Mouse (Mus musculus) adrenal gland, adult 2 months (tissue): ENCODE results near the gene Dag1. TPM values are rescaled to one million over a fixed set of nuclear protein-coding genes. Genes with fewer than 3 reads are reported as not detected.
"Not testable (repeated sequence)": the region's sequence is repeated elsewhere in the genome, so short reads cannot be mapped to it uniquely, and the experiment has no call there.

Experiments used
- DNase-seq: peaks from one replicate; pipeline ENCODE4 v3.0.0; 2021
- polyA plus RNA-seq: library from polyadenylated mRNA; depleted of rRNA; stranded (reverse); fragments of >200 nt; gene quantifications from 2 replicates; pipeline ENCODE4 v1.2.3, GENCODE M21; 2012
- total RNA-seq, 2 experiments: library from RNA; stranded (reverse); gene quantifications; 2 replicates each; pipeline ENCODE4 v1.2.3; 2021

Dag1 gene
- total and polyA plus RNA-seq, 3 experiments = 86.5 to 148 (median 143) TPM

- DNase-seq = peak; percentile 70
Observed at GRCm38 (mm10) chr9:108227911-108228649, 35.7 kb downstream of the Dag1 start.

DNA sequence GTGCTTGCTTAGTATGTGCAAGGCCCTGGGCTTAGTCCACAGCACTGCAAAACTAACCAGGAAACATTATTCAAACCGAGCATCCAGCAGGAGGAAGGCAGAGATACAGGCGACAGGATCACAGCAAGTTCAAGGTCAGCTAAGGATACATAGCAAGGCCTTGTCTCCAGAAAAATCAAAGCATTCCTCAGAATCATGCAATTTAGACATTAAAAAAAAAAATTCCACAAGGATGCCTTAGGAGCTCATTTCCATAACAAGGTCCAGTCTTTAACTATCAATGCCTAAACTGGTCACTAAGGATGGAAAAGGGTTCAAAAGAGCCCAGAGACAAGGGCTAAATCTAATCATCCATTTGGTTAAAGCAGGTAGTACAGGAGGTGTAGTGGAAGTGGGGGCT lies 38.6 kb downstream of the Dag1 start:
- DNase-seq = no peak

GRCm38 (mm10) chr9:108223633-108224032 lies 40.1 kb downstream of the Dag1 start:
- DNase-seq = no peak

GRCm38 (mm10) chr9:108221566-108221965 lies 42.2 kb downstream of the Dag1 start:
- DNase-seq = no peak

DNA sequence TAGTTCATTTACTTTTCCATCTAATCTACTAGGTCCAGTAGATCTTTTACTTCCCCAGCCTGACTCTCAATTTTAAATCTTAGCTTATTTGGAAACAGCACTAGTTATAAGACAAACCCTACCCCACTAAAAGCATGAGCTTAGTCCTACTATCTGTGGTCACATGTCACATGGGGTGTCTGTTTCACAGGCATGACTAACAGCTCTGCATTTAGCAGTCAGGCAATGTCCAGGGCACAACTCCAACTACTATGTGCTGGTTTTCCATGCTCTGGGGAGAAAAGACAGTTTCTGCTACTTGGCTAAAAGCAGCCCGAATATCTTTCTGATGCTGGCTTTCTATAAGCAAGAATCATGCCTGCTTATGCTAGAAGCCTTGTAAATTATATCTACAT lies 43.4 kb downstream of the Dag1 start:
- DNase-seq = peak; percentile 63

GRCm38 (mm10) chr9:108219766-108220379 lies 43.9 kb downstream of the Dag1 start:
- DNase-seq = no peak

DNA sequence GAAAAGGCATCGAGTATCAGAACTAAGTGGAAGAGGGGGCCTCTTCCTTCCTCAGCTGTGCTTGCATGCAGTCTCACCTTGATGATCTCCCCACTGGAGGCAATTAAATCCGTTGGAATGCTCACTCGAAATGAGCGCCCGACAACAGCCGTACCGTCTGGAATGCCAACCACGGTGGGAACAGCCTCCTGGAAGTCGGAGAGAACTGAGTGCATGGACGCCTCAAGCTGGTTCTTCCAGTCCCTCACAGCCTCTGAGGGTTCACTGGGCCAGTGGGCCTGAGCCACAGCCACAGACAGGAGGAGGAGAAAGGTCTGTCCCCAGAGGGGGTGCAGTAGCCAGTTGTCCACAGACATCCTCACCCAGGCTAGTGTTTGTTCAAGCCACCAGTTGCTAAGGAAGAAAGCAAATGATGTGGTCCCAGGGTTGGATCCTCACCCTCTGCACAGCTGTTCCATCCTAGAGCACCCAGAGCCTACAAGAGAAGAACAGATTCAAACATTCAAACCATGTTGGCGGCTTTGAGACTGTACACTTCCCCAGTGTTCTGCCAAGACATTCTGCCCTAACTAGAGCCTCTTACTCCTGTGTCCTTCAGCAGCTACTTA lies 45.7 kb downstream of the Dag1 start:
- no peak for DNase-seq

DNA sequence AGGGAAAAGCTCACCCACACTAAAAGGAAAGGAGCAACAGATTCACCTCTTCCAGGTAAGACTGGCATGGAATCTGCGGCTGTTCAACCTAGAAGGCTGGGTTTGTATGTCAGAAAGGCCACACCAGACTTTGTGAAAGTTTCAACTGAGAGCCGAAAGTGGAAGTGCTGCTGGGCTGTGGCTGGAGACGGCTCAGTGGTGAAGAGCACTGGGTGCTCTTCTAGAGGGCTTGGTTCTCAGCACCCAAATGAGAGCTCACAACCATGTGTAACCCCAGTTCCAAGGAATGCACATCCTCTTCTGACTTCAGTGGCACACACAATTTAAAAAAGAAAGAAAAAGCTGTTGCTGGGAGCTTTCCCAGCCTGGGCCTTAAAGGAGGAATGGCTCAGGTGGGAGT lies 46.4 kb downstream of the Dag1 start:
- no peak for DNase-seq

GRCm38 (mm10) chr9:108213105-108213504 lies 50.7 kb downstream of the Dag1 start:
- no peak for DNase-seq

- no peak for DNase-seq
Observed at GRCm38 (mm10) chr9:108212426-108212825, 51.3 kb downstream of the Dag1 start.

DNA sequence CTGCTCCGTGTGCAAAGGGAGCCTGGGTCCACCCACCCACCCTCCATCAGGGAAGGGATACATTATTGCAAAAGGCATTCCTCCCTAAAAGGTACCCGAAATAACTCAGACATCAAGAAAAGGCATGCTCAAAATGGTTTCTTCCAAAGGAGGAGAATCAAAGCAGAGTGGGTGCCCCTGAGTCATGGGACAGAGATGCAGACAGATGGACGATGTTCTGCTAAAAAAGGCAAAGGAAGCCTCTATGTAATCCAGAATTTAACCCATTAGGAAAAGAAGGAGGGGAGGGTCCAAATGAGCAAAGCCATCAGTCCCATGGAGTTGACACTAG lies 58.2 kb downstream of the Dag1 start:
- DNase-seq = no peak

GRCm38 (mm10) chr9:108204884-108205570 lies 58.7 kb downstream of the Dag1 start:
- no peak for DNase-seq

GRCm38 (mm10) chr9:108203015-108203414 lies 60.7 kb downstream of the Dag1 start:
- DNase-seq = peak; percentile 70

DNA sequence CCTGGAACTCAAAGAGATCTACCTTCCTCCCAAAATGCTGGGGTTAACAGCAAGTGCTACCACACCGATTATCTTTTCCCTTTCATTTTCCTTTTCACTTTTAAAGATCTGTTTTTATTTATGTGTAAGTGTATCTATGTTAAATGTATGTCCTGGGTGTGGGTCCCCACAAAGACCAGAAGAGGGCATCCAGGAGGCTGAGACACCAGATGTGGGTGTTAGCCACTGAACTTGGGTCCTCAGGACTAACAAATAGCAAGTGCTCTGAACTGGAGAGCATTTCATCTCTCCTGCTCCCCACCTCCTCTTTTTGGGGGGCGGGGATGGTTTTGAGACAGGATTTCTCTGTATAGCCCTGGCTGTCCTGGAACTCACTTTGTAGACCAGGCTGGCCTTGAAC lies 61.6 kb downstream of the Dag1 start:
- DNase-seq = no peak

DNA sequence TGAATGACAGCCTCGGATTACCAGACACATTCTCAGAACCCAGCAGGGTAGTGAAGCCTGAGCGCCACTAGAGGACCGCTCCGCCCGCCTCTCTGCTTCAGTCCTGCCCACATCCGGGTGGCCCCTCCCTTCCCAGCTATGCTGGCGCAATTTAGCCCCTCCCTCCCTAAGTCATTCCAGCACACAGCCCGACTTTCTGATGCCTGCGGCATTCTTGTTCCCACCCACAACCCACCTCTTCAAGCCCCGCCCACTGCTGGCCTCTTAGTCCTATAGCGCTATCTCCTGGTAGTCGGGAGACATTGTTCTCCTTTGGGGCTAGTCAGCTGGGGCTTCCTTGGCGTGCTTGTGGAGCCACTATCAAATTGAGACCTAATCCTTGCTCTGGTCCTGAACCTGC lies 62.6 kb downstream of the Dag1 start:
- DNase-seq = peak; percentile 97

GRCm38 (mm10) chr9:108198621-108199020 lies 65.1 kb downstream of the Dag1 start:
- DNase-seq = no peak

DNA sequence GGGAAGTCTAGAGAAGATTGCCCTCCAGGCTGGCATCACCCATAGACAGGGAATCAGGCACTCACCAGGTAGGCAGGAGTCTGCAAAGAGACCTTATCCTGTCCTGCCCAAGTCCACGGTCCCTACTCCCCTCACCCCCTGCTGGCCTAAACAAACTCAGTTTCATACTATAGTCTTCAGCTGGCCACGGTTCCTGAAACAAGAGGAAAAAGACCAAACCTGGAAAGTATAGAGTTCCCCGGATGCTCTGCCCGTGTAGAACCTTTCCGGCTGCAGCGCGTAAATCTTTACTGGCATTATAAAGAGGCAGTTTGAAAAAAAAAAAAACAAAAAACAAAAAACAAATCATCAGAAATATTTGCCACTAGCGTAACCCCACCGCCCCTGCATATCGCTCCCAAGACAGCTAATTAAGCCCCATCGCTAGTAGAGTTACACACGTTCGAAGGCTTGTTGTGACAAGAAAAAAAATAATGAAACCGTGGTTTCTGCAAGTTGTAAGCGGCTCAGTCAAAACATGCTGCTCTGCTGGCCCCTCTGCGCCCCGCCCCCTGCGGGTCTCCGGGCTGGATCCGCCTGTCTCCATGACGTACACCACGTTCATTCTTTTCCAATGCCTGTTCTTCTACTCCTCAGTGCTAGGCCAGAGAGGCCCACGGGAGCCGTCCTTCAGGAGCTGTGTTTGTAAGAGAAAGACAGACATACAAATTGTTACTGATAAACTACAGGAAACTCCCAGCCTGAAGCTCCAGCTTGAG lies 66.7 kb downstream of the Dag1 start:
- DNase-seq = no peak

DNA sequence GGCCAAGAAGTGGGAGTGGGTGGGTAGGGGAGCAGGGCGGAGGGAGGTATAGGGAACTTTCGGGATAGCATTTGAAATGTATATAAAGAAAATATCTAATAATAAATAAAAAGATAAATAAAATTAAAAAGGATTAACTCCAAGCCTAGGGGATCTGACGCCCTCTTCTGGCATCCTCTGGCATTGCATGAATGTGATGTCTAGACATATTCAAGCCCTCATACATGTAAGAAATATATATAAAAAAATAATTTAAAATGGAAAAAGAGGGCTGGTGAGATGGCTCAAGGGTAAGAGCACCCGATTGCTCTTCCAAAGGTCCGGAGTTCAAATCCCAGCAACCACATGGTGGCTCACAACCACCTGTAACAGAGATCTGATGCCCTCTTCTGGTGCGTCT lies 67.5 kb downstream of the Dag1 start:
- not testable (repeated sequence) for DNase-seq

DNA sequence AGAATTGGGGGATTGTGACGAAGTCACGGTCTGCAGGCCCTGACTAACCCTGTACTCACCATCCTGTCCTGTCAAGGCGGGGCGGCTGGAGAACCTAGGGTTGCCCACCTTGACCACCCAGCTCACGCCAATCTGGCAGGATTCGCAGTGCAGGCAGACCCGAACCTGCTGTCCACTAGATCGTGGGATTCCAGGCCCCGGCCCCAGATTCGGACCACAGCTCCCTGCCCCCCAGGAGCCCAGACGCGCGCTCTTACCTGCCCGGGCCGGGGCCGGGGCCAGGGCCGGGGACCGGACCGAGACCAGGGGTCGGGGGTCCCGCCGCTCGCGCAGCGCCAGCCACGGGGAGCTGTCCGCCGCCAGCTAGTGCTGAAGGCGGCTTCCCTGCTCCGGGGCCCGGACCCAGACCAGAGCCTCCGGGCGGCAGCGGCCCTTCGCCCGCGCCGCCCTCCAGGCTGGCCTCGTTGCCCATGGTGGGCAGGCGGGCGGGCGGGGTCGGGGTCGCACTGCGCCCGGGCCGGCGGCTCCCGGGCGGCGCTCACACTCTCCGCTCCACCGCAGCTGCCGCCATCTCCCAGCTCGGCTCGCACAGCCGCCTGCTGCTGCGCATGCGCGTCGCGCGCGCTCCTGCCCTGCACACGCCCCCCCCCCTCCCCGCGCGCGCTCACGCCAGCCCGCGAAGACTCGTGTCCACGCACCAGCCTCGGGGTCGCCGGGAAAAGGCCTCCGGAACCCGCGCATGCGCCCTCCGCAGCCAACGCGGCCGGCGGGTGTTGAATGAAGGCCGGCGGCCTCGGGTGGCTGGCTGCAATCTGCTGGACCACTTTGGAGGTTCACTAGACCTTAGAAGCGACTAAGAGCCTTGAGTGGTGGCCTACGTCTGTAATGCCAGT lies 73.7 kb downstream of the Dag1 start, which contains the start of gene Bsn:
Gene Bsn (minus strand): TSS at position 598 of the 893 bp plus-strand sequence.
- DNase-seq = peak; percentile 74

GRCm38 (mm10) chr9:108189488-108189786 lies 74.3 kb downstream of the Dag1 start:
- DNase-seq = no peak

GRCm38 (mm10) chr9:108189023-108189422 lies 74.7 kb downstream of the Dag1 start:
- DNase-seq = no peak
